Mouse (Mus musculus) right cerebral cortex, postnatal 10 days (tissue): Measurements from ENCODE around the gene Gtf2ird2.

Source experiments
- DNase-seq, 2 experiments: peaks; one replicate each; pipeline ENCODE4 v3.0.0; 2021; ENCODE audit warnings: low spot score in 2 of 2

The Gtf2ird2 gene

GRCm38 (mm10) chr5:134268751-134269150, 84.9 kb downstream of the Gtf2ird2 start:
- DNase-seq = no peak

DNA sequence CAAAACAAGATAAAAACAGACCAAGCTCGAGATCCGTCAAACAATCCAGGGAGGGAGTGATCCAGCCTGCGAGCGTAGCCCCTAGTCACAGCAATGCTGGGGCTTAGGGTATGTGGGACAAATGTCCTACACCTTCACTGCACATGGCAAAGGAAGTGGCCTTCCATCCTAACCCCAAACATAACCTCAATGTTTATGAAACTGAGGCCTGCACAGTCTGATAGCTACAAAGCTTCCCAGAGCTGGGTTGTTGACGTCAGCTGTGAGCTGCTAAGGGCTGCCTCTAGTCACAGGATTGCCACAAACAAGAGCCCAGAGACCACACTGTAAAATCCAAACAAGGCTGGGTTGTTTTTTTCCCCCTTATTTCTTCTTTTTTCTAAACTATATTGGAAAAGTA, 85.9 kb downstream of the Gtf2ird2 start:
- no peak for DNase-seq

DNA sequence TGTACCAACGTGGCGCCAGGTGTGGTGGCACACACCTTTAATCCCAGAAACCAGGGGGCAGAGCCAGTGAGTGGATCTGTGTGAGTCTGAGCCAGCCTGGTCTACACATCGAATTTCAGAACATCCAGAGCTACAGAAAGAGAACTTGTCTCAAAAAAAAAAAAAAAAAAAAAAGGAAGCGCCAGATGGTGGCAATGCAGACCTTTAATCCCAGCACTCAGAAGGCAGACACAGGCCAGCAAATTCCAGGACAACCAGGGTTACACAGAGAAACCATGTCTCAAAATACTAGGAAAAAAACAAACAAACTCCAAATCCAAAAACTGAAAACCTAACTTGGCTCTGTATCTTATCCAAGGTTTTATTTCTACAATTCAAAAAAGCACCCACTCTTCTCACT, 86.7 kb downstream of the Gtf2ird2 start:
- no peak for DNase-seq

DNA sequence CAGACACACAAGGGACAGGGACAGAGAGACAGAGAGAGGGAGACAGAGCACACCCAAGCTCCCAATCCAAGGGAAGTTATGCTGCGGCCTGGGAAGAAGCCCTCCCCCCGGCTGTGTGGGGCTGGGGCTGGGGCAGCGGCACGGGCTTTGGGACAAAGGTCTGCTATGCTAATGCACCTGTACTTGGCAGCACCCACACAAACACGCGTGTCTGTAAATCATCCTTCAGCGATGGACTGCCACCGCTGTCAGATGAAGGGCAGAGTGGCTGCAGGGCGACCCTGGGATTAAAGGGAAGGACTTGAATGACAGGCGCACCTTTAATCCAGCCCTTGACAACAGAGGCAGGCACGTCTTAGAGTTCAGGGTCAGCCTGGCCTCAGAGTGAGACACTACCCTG, 87.6 kb downstream of the Gtf2ird2 start:
- no peak for DNase-seq

- no peak for DNase-seq
Observed at GRCm38 (mm10) chr5:134272761-134273160, 88.9 kb downstream of the Gtf2ird2 start.

DNA sequence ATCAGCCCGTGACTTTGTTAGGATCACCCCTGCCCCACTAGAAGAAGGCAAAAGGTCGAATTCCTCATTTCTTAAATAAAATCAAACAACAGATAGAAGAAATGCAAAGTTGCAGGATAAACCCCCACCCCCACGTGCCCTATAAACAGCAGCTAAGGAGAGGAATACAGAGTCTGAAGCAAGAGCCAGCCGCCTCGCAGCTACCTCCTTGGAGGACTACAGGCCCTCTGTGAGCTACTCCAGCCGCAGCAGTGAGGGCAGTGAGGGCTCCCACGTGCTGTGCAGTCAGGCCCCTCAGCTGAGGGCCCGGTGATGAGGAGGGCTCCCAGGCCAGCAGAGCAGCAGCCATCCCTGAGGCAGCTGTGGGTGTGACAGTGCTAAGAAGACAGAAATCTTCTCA, 89.9 kb downstream of the Gtf2ird2 start:
- DNase-seq = no peak
